Mouse (Mus musculus) heart, adult 2 months (tissue): Measurements from ENCODE around the gene Pcmt1.

Experiments used
- CTCF ChIP-seq: fragments of 200-600 bp; IDR thresholded peaks from 2 replicates; pipeline ENCODE4 v1.8.1; 2022; ENCODE audit warnings: antibody characterized with exemption, mild to moderate bottlenecking, moderate library complexity
- EP300 ChIP-seq: fragments of 200-500 bp; IDR thresholded peaks from 2 replicates; pipeline ENCODE4 v1.6.1; 2011; ENCODE audit warnings: low read depth, low read length, control low read depth; ENCODE audit not compliant: insufficient read depth

GRCm38 (mm10) chr10:7629092-7629491 is 51.8 kb downstream of the Pcmt1 start:
- TF ChIP-seq CTCF = no peak
- no peak for TF ChIP-seq EP300
